19 mouse cellular contexts compared by ENCODE assay signal in genomic region chr2:179795452-179795851, GRCm38 (mm10).
DNase-seq lines count a peak whose midpoint lies in the region; ATAC-seq and TF ChIP-seq lines count a peak whose summit lies in the region.
"Had no signal": no experiment of that assay in that cellular context is flagged by ENCODE, and none has a peak within 500 bp of the region (broad histone marks: within the 10 kb centered on the region; RNA-seq: fewer than 3 reads in every experiment).

No protein-coding gene starts in this region.

- intact Hi-C loops in gastrocnemius, adult 2 months (cut with DNase I) = no loop called here

- no peaks in the 10 kb centered on the region for H3K36me3 ChIP-seq in hindbrain, embryonic 15.5 days
- H3K36me3 ChIP-seq in hindbrain, embryonic 10.5 days = no peaks in the 10 kb centered on the region
- H3K36me3 ChIP-seq in forebrain, embryonic 12.5 days (replicated peaks) = no peaks in the 10 kb centered on the region
- H3K36me3 ChIP-seq: G1E; limb, embryonic 10.5 days; liver, embryonic 13.5 days; stomach, embryonic 15.5 days had no signal

- H3K4me3 ChIP-seq in hindbrain, embryonic 15.5 days = no peak overlapping the region
- no peak overlapping the region for H3K4me3 ChIP-seq in hindbrain, embryonic 10.5 days
- H3K4me3 ChIP-seq in forebrain, embryonic 12.5 days (replicated peaks) = no peak overlapping the region
- H3K4me3 ChIP-seq in gastrocnemius, adult 2 months = no peak overlapping the region
- H3K4me3 ChIP-seq: limb, embryonic 10.5 days; liver, embryonic 13.5 days; megakaryocyte, embryonic 14.5 days; stomach, embryonic 15.5 days had no signal

- no peak overlapping the region for H3K4me2 ChIP-seq in hindbrain, embryonic 15.5 days
- no peak overlapping the region for H3K4me2 ChIP-seq in forebrain, embryonic 12.5 days
- H3K4me2 ChIP-seq: liver, embryonic 13.5 days; stomach, embryonic 15.5 days had no signal

- DNase-seq in hindbrain, embryonic 10.5 days (ENCODE audit: low spot score) = no peak
- peak; percentile 38 for DNase-seq in brain, adult 2 months (ENCODE audit: low read depth, low spot score)
- peak; percentile 46 to 75 for DNase-seq in layer of hippocampus, postnatal 14 days (ENCODE audit: low spot score in 2 of 2)
- DNase-seq in adipocyte (ENCODE audit: low spot score) = no peak
- DNase-seq in gastrocnemius, adult 2 months = no peak
- DNase-seq: adrenal gland, adult 2 months; cerebellum, adult 8-10 months; heart, adult 11 months; kidney, adult 9 months; kidney, postnatal 4 days; liver, embryonic 13.5 days had no signal

- H3K27ac ChIP-seq in hindbrain, embryonic 15.5 days (replicated peaks) = peak overlapping the region; percentile 40
- no peak overlapping the region for H3K27ac ChIP-seq in hindbrain, embryonic 10.5 days
- peak overlapping the region; percentile 50 for H3K27ac ChIP-seq in forebrain, embryonic 12.5 days
- no peak overlapping the region for H3K27ac ChIP-seq in gastrocnemius, adult 2 months
- H3K27ac ChIP-seq: limb, embryonic 10.5 days; liver, embryonic 13.5 days; stomach, embryonic 15.5 days had no signal

- ATAC-seq in hindbrain, embryonic 15.5 days (ENCODE audit: low FRiP score, low read depth) = no peak
- ATAC-seq in forebrain, embryonic 12.5 days (ENCODE audit: low FRiP score) = no peak
- ATAC-seq in megakaryocyte progenitor cell, adult 5-6 weeks (replicated peaks; ENCODE audit: poor library complexity) = no peak
- ATAC-seq: inflammation-experienced regulatory T-cells, adult 6 months had no signal

- WGBS in hindbrain, embryonic 15.5 days = 57% methylated on average over 12 of the region's 12 CpGs
- WGBS in hindbrain, embryonic 10.5 days = 90% methylated on average over 12 of the region's 12 CpGs
- WGBS in forebrain, embryonic 12.5 days = 64% methylated on average over 12 of the region's 12 CpGs

- H3K9ac ChIP-seq in hindbrain, embryonic 15.5 days = no peak overlapping the region
- H3K9ac ChIP-seq in forebrain, embryonic 12.5 days = no peak overlapping the region
- H3K9ac ChIP-seq: liver, embryonic 13.5 days; stomach, embryonic 15.5 days had no signal

- H3K27me3 ChIP-seq in hindbrain, embryonic 15.5 days = no peaks in the 10 kb centered on the region
- H3K27me3 ChIP-seq in hindbrain, embryonic 10.5 days (ENCODE audit: insufficient read depth, poor library complexity, severe bottlenecking) = no peaks in the 10 kb centered on the region
- no peaks in the 10 kb centered on the region for H3K27me3 ChIP-seq in forebrain, embryonic 12.5 days
- H3K27me3 ChIP-seq: liver, embryonic 13.5 days; stomach, embryonic 15.5 days had no signal

- H3K4me1 ChIP-seq in hindbrain, embryonic 15.5 days (replicated peaks) = peaks cover 28% of the 10 kb centered on the region
- peaks cover 20% of the 10 kb centered on the region for H3K4me1 ChIP-seq in hindbrain, embryonic 10.5 days (replicated peaks)
- peaks cover 49% of the 10 kb centered on the region for H3K4me1 ChIP-seq in forebrain, embryonic 12.5 days
- H3K4me1 ChIP-seq: liver, embryonic 13.5 days; megakaryocyte, embryonic 14.5 days had no signal

- no peaks in the 10 kb centered on the region for H3K9me3 ChIP-seq in hindbrain, embryonic 15.5 days
- H3K9me3 ChIP-seq in hindbrain, embryonic 10.5 days = no peaks in the 10 kb centered on the region
- H3K9me3 ChIP-seq in forebrain, embryonic 12.5 days = no peaks in the 10 kb centered on the region
- H3K9me3 ChIP-seq: limb, embryonic 10.5 days; liver, embryonic 13.5 days; megakaryocyte, embryonic 14.5 days; stomach, embryonic 15.5 days had no signal

- TF ChIP-seq CTCF in gastrocnemius, adult 2 months (IDR thresholded peaks at IDR 0.05) = no peak

Comparison
In these comparisons a context has a peak if more than half of its experiments do, and no peak if none do; other contexts are left out.
1. H3K27ac ChIP-seq: peak in hindbrain, embryonic 15.5 days (single experiment) and forebrain, embryonic 12.5 days (single experiment); none in hindbrain, embryonic 10.5 days (single experiment) and gastrocnemius, adult 2 months (single experiment).
2. DNase-seq: peak in brain, adult 2 months (single experiment) and layer of hippocampus, postnatal 14 days (2 of 2); none in hindbrain, embryonic 10.5 days (single experiment), adipocyte (single experiment) and gastrocnemius, adult 2 months (single experiment).